Mouse (Mus musculus) embryonic facial prominence, embryonic 13.5 days (tissue): ENCODE data around the gene Fgd6. TPM values are rescaled to one million over a fixed set of nuclear protein-coding genes. Genes with fewer than 3 reads are reported as not detected.

Source experiments
- ATAC-seq: fragments of 200-750 bp; cut with Nextera tagmentation; 2 replicates; pipeline ENCODE4 v1.8.0; 2017; ENCODE audit warnings: low read depth; ENCODE audit not compliant: insufficient number of reproducible peaks, insufficient read depth, low FRiP score, low TSS enrichment
- H3K27ac ChIP-seq: fragments of 300-500 bp; sonication (generic); 2 replicates; pipeline ENCODE4 v1.5.1; 2015; ENCODE audit warnings: moderate library complexity, mild to moderate bottlenecking, inconsistent platforms
- H3K27me3 ChIP-seq: fragments of 300-500 bp; sonication (generic); 2 replicates; pipeline ENCODE4 v1.6.1; 2015; ENCODE audit warnings: mild to moderate bottlenecking, inconsistent platforms
- H3K36me3 ChIP-seq: fragments of 300-500 bp; sonication (generic); 2 replicates; pipeline ENCODE4 v1.6.1; 2015; ENCODE audit warnings: mild to moderate bottlenecking, inconsistent platforms
- H3K4me1 ChIP-seq: fragments of 300-500 bp; sonication (generic); 2 replicates; pipeline ENCODE4 v1.6.1; 2015; ENCODE audit warnings: inconsistent platforms
- H3K4me2 ChIP-seq: fragments of 300-500 bp; sonication (generic); 2 replicates; pipeline ENCODE4 v1.6.1; 2015; ENCODE audit warnings: moderate library complexity, mild to moderate bottlenecking, inconsistent platforms
- H3K4me3 ChIP-seq: fragments of 300-500 bp; sonication (generic); 2 replicates; pipeline ENCODE4 v1.5.1; 2015; ENCODE audit warnings: mild to moderate bottlenecking, inconsistent platforms
- H3K9ac ChIP-seq: fragments of 300-500 bp; sonication (generic); 2 replicates; pipeline ENCODE4 v1.6.1; 2015; ENCODE audit warnings: mild to moderate bottlenecking, inconsistent platforms
- H3K9me3 ChIP-seq: fragments of 300-500 bp; sonication (generic); 2 replicates; pipeline ENCODE4 v1.6.1; 2016; ENCODE audit warnings: inconsistent platforms
- WGBS: fragments of 180-500 bp; shearing (Covaris S2); methylation state at CpG from one replicate; pipeline ENCODE4 v1.1.7; 2015; ENCODE audit warnings: mixed read lengths; 5-methylcytosine and 5-hydroxymethylcytosine counted together
- polyA plus RNA-seq: library from polyadenylated mRNA; unstranded; fragments of >200 nt; fragmentation: Nextera tagmentation; extraction: Ambion mirVana; gene quantifications from 2 replicates; pipeline ENCODE4 v1.2.1, GENCODE M21; 2015

Gene Fgd6
- polyA plus RNA-seq, 1 experiment from 2014 or later = 3.2 TPM

DNA sequence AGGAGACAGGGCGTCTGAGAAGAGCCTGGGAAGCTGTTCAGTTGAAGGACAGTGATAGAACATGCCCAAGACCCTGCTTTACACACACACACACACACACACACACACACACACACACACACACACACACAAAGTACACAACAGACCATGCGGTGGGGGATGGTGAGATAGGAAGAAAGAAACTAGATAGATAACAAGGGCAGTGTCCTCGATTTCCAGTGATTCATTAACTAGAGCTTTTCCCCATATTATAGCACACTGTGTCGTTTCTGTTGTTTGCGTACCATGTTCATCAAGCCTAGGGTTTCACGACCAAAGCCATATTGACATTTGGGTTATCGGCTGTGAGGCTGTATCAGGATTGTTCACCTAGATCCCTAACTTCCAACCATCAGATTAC is 83.2 kb downstream of the Fgd6 start:
- H3K27me3 ChIP-seq = no peaks in the 10 kb centered on the region
- no peak overlapping the region for H3K27ac ChIP-seq
- peaks cover 8% of the 10 kb centered on the region for H3K4me1 ChIP-seq
- H3K9ac ChIP-seq = no peak overlapping the region
- no peak for ATAC-seq
- H3K4me3 ChIP-seq = no peak overlapping the region
- WGBS = 89% methylated on average over 7 of the region's 7 CpGs
- H3K36me3 ChIP-seq = peaks cover 30% of the 10 kb centered on the region
- no peak overlapping the region for H3K4me2 ChIP-seq
- H3K9me3 ChIP-seq = no peaks in the 10 kb centered on the region

DNA sequence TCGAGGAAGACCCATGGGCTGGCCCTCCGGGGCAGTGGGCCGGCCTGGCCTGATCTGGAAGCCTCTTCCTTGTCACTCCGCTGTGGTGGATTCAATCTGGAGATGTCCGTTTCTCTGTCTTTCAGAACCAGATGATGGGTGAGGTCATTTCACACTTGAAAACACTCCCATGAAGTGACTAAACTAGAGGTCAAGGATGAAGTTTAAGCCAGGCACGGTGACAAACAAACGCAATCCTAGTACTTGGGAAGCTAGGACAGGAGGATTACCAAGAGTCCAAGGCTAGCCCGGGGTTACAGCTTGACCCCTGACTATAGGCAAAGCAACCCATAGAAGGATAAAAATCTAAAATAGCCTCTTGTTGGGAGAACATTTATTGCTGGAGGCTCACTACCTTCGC is 84.9 kb downstream of the Fgd6 start:
- 86% methylated on average over 9 of the region's 9 CpGs for WGBS
- peaks cover 33% of the 10 kb centered on the region for H3K36me3 ChIP-seq
- H3K9me3 ChIP-seq = no peaks in the 10 kb centered on the region
- H3K4me2 ChIP-seq = no peak overlapping the region
- no peak overlapping the region for H3K4me3 ChIP-seq
- H3K27ac ChIP-seq = no peak overlapping the region
- H3K27me3 ChIP-seq = no peaks in the 10 kb centered on the region
- no peak overlapping the region for H3K9ac ChIP-seq
- ATAC-seq = no peak
- peaks cover 8% of the 10 kb centered on the region for H3K4me1 ChIP-seq

DNA sequence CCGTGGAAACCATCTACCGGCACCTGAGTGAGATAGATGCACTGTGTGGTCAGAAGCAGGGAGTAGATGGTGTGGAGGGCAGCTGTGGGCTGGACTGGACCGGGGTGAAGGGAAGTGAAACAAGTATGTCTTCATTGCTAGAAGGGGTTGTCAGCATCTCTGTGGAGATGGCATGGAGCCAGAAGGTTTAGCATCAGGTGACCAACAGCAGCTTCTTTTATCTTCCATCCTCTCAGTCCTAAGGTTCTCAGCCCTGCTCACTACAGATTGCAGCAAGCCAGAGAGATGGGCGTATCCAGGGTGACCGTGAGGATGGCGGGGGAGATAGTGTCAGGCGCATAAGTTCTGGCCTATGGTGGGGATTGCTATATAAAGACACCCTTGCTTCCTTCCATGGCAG is 86.8 kb downstream of the Fgd6 start:
- ATAC-seq = no peak
- Histone ChIP-seq H3K4me1 (no peaks in the 10 kb centered on the region), H3K9ac (no peak overlapping the region), H3K27ac (no peak overlapping the region), H3K9me3 (no peaks in the 10 kb centered on the region), H3K27me3 (no peaks in the 10 kb centered on the region), H3K4me2 (no peak overlapping the region), H3K36me3 (peaks cover 37% of the 10 kb centered on the region), H3K4me3 (no peak overlapping the region)
- 94% methylated on average over 7 of the region's 7 CpGs for WGBS

DNA sequence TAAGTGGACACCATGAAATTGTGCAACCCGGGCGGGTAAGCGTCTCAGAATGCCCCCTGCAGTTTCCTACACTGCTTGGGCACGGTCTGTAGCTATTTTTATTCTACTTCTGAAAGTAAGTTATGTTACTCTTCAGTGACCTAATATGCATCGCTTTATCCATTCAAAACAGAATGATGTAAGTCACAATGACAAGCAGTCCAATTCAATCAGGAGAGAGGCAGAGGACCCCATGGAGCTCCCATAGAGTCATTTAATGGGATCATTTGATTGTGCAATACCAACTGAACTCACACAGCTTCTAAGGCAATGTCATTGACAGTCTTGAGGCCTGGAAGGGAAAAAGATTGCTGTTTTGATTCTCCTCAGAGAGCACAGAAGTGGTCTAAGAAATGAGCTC is 87.8 kb downstream of the Fgd6 start:
- Histone ChIP-seq H3K27ac (no peak overlapping the region), H3K9ac (no peak overlapping the region), H3K36me3 (peaks cover 37% of the 10 kb centered on the region), H3K9me3 (no peaks in the 10 kb centered on the region), H3K4me2 (no peak overlapping the region), H3K4me3 (no peak overlapping the region), H3K27me3 (no peaks in the 10 kb centered on the region), H3K4me1 (no peaks in the 10 kb centered on the region)
- no peak for ATAC-seq
- 88% methylated on average over 5 of the region's 5 CpGs for WGBS

DNA sequence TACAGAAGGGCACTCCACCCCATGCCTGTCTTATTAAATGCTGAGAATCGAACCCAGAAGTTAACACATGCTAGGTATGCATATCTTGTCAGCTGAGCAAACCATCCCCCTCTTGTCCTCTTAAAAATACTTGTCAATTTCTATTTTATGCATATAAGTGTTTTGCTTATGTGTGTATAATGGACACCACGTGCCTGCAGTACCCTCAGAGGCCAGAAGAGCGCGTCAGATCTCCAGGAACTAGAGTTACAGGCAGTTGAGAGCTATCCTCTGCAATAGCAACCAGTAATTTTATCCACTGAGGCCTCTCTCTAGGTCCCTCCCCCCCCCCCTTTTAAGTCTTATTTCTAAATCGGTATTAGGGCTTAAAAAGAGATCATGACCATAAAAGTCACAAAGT is 88.6 kb downstream of the Fgd6 start:
- Histone ChIP-seq H3K27ac (no peak overlapping the region), H3K4me1 (no peaks in the 10 kb centered on the region), H3K9me3 (no peaks in the 10 kb centered on the region), H3K9ac (no peak overlapping the region), H3K4me3 (no peak overlapping the region), H3K36me3 (peaks cover 37% of the 10 kb centered on the region), H3K27me3 (no peaks in the 10 kb centered on the region), H3K4me2 (no peak overlapping the region)
- 74% methylated on average over 5 of the region's 5 CpGs for WGBS
- ATAC-seq = no peak

DNA sequence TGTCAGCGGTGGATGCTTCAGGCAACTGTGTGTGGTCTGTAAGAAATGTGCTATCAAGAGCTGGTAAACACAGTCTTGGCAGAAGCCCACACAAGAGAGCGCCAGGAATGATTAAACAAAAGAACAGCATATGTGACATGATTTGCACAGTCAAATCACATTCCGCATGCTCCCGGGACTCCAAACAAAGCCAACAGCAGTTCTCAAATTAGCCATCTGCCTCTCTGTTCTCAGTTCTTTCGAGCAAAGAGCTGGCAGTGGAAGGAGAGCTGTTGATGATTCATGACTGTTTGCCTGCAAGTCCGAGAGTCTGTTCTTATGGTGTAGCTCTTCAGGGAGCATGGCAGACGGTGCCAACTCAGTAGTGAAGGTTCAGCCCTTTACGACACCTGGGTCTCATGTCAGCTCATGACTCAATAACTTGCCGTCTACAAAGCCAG is 93.9 kb downstream of the Fgd6 start:
- 64% methylated on average over 9 of the region's 9 CpGs for WGBS
- Histone ChIP-seq H3K27me3 (no peaks in the 10 kb centered on the region), H3K4me1 (0 out of 2 replicates have a peak, but pooled peaks cover 4% of the 10 kb centered on the region), H3K9ac (no peak overlapping the region), H3K4me2 (no peak overlapping the region), H3K27ac (peak overlapping the region; percentile 35; the same call in 1 of the 2 replicates), H3K36me3 (peaks cover 8% of the 10 kb centered on the region; the same call in 1 of the 2 replicates), H3K9me3 (no peaks in the 10 kb centered on the region), H3K4me3 (no peak overlapping the region)
- ATAC-seq = no peak

DNA sequence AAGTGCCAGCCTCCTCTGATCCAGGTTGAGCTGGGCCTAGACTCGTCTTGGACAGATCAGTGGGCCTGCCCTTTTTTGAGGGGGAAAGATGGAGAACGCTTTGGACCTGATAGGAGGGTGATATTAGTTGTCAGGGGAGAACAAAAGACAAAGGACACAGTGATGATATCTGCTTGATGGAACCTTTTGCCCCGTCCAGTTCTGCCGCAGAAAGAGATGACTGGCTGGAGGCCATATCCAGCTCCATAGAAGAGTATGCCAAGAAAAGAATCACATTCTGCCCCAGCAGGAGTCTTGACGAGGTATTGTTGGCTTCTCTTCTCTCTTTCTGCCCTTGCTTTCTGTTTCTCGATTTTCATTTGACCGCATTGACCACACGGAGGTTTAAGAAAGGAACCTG is 97.3 kb downstream of the Fgd6 start:
- Histone ChIP-seq H3K4me3 (no peak overlapping the region), H3K4me2 (no peak overlapping the region), H3K27me3 (no peaks in the 10 kb centered on the region), H3K27ac (no peak overlapping the region), H3K36me3 (peaks cover 3% of the 10 kb centered on the region; the same call in 1 of the 2 replicates), H3K9ac (no peak overlapping the region), H3K9me3 (no peaks in the 10 kb centered on the region), H3K4me1 (0 out of 2 replicates have a peak, but pooled peaks cover 4% of the 10 kb centered on the region)
- ATAC-seq = no peak
- 76% methylated on average over 8 of the region's 8 CpGs for WGBS

DNA sequence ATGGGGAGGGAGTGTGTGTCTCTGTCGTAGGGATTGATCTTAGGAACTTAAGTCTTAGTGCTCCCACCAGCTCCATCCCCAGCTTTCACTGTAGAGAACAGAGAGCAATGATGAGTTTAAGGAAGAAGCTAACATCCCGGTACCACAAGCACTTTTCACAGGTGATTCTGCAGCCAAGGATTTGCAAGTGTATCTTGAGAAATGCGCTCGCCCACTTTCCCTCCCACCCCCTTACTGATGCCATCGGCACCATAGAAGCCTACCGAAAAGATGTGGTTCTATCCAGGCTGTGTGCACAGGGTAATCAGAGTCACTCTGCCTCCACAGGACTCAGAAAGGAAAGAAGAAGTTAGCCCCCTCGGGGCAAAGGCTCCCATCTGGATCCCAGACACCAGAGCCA is 97.9 kb downstream of the Fgd6 start:
- 74% methylated on average over 7 of the region's 7 CpGs for WGBS
- ATAC-seq = no peak
- Histone ChIP-seq H3K27me3 (no peaks in the 10 kb centered on the region), H3K9me3 (no peaks in the 10 kb centered on the region), H3K4me1 (0 out of 2 replicates have a peak, but pooled peaks cover 4% of the 10 kb centered on the region), H3K36me3 (peaks cover 3% of the 10 kb centered on the region; the same call in 1 of the 2 replicates), H3K9ac (no peak overlapping the region), H3K4me2 (no peak overlapping the region), H3K4me3 (no peak overlapping the region), H3K27ac (no peak overlapping the region)

DNA sequence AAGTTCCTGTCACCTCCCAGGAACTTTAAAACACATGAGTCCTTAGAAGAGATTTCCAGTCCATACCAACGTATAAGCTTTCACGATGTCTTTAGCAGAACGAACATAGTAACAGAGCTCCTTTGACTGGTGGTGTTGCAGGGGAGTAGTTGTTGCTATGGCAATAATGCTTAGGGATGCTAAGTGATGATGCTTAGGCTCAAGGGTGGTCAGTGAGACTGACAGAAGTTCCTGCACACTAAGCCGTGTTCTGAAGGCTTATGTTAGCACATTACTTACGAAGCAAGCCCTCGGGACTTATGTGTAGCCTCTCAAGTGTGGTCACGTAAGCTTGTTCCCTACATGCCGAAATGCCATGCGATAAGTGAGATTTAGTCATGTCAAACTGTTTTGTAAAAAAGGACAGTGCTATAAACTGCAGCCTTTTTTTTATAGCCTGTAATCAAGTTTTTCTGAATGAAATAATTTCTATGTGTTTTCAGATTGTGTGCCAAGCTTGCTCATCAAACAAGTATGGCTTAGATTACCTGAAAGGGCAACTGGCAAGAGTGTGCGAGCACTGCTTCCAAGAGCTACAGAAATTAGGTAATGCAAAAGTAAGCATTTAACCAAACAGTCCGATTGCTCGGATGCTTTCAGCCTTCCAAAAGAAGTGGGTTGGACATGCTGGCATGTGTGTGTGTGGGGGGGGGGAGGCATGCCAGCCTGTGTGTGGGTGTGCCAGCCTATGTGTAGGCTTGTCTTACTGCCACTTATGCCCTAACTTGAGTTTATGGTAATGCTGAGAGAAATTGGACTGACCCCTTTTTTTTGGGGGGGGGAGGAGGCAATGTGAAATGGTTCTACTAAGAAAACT is 99.0 kb downstream of the Fgd6 start:
- H3K4me3 ChIP-seq = no peak overlapping the region
- no peak overlapping the region for H3K27ac ChIP-seq
- no peaks in the 10 kb centered on the region for H3K27me3 ChIP-seq
- no peak overlapping the region for H3K4me2 ChIP-seq
- no peak for ATAC-seq
- peaks cover 14% of the 10 kb centered on the region for H3K4me1 ChIP-seq
- no peaks in the 10 kb centered on the region for H3K9me3 ChIP-seq
- H3K36me3 ChIP-seq = peaks cover 3% of the 10 kb centered on the region; the same call in 1 of the 2 replicates
- WGBS = 88% methylated on average over 12 of the region's 12 CpGs
- no peak overlapping the region for H3K9ac ChIP-seq

DNA sequence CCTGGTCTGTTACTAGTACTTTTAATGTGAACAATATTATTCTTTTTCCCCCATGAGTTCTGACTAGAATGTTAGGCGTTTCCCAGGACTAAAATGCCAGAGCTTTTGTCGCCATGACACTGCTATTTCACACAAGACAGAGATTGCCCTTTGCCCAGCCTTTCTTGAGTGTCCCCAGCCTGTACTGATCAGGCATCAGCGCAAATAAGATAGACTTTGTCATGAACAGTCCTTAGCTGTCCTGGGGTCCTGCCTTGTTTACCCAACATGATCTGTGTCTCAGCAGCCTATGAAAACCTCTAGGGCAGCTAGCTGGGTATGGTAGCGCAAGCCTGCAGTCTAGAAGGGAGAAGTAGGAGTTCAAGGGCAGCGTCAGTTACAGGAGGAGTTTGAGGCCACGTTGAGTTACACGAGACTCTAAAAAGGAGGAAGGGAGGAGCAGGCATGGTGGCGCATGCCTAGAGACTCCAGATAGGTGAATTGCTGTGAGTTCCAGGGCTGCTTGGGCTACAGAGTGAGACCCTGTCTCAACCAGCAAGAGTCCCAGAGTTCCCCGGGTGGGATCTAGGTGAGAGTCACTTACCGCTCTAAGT is 103.2 kb downstream of the Fgd6 start:
- H3K27me3 ChIP-seq = no peaks in the 10 kb centered on the region
- WGBS = 88% methylated on average over 10 of the region's 10 CpGs
- H3K27ac ChIP-seq = peak overlapping the region; percentile 28; the same call in 1 of the 2 replicates

DNA sequence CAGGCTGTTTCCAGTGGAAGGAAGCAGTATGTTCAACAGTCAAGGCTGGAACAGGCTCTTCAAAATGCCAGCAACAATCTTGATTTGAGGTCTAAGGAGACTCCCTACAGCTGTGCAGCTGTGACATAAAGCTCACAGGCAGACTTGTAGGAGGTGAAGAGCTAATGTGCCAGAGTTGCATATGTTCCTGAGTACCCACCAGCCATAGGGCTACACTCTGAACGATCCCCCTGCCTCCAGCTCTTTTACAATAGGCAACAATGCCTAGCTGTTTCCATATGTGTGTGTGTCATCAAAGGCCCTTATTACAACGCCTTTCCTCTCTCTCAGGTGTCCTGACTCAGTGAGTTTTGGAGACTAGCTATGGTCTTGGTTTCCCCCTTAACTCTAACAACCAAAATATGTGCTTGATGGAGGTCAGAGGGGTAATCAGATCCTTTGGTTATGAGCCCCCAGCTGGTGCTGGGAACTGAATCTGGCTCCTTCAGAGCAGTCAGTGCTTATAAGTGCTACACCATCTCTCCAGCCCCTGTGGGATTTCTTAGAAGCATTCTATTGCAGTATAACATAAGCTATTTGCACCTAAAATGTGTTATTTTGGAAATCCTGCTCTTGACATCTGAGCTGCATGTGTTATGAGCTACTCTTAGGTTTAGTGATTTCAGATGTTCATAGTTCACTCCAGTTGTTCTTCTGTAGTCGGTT is 104.6 kb downstream of the Fgd6 start:
- peak overlapping the region; percentile 61 for H3K27ac ChIP-seq
- peak overlapping the region; percentile 0; the same call in 1 of the 2 replicates for H3K4me2 ChIP-seq
- 43% methylated on average over 3 of the region's 3 CpGs for WGBS
- H3K9ac ChIP-seq = no peak overlapping the region
- H3K36me3 ChIP-seq = peaks cover 6% of the 10 kb centered on the region; the same call in 1 of the 2 replicates
- no peaks in the 10 kb centered on the region for H3K27me3 ChIP-seq
- no peak for ATAC-seq
- peaks cover 22% of the 10 kb centered on the region for H3K4me1 ChIP-seq
- no peaks in the 10 kb centered on the region for H3K9me3 ChIP-seq
- H3K4me3 ChIP-seq = no peak overlapping the region

More for the DNA sequence above, 103.2 kb downstream of the Fgd6 start:
- ATAC-seq = no peak
- Histone ChIP-seq H3K9ac (no peak overlapping the region), H3K9me3 (no peaks in the 10 kb centered on the region), H3K4me2 (no peak overlapping the region), H3K4me3 (no peak overlapping the region), H3K4me1 (peaks cover 23% of the 10 kb centered on the region), H3K36me3 (peaks cover 7% of the 10 kb centered on the region; the same call in 1 of the 2 replicates)
